Mouse (Mus musculus): ENCODE results near the gene Prap1.

- TF ChIP-seq POLR2A (IDR thresholded peaks at IDR 0.05; ENCODE audit: insufficient read length, low read depth) (no peak), TCF3 (IDR thresholded peaks at IDR 0.05; ENCODE audit: insufficient read length, low read depth) (no peak), E2F4 (IDR thresholded peaks at IDR 0.05; ENCODE audit: insufficient read depth) (no peak), MYOG (IDR thresholded peaks at IDR 0.05; ENCODE audit: control insufficient read depth in 1 of 3, insufficient read depth in 1 of 3, insufficient read length in 2 of 3, low read depth in 2 of 3) (no peak), REST (IDR thresholded peaks at IDR 0.05; ENCODE audit: insufficient read depth, insufficient read length) (no peak)
Observed at GRCm38 (mm10) chr7:140144550-140144949, 51.4 kb downstream of the Prap1 start.

Measured in myocyte (in vitro differentiated cells).